Mouse (Mus musculus): ENCODE measurements at regions not wholly inside any gene's neighbourhood (a gene's known extent, or its start where the extent isn't known, plus 50 kb on each side); places are given as distances from the start of the nearest gene placed in this dataset.
A peak's percentile ranks its signal among the peaks of the same experiment; 100 is the strongest.

- DNase-seq, result peak; percentile 56
Measured at GRCm38 (mm10) chr9:25201671-25202070, 50.1 kb upstream of the Herpud2 start.
